Mouse (Mus musculus): ENCODE measurements around the gene Srrm1. TPM values are rescaled to one million over a fixed set of nuclear protein-coding genes. Genes with fewer than 3 reads are reported as not detected.
"Not testable (repeated sequence)": the region's sequence is repeated elsewhere in the genome, so short reads cannot be mapped to it uniquely, and the experiment has no call there.

Srrm1 gene
- polyA plus RNA-seq, 1 experiment = 545 TPM

GRCm38 (mm10) chr4:135287975-135288374, 65.1 kb downstream of the Srrm1 start:
- H3K4me3 ChIP-seq (ENCODE audit: insufficient read depth, low read depth, low read length) = no peak overlapping the region
- TF ChIP-seq CTCF (IDR thresholded peaks at IDR 0.05; ENCODE audit: insufficient read depth, low read depth, low read length) (no peak), POLR2A (IDR thresholded peaks at IDR 0.05; ENCODE audit: insufficient read depth, low read depth, low read length) (no peak)
- peaks cover 17% of the 10 kb centered on the region for H3K4me1 ChIP-seq (ENCODE audit: control insufficient read depth, insufficient read depth, low read length)
- 97% methylated on average over 3 of the region's 3 CpGs for WGBS
- no peak overlapping the region for H3K27ac ChIP-seq (ENCODE audit: insufficient read depth, low read depth, low read length)

DNA sequence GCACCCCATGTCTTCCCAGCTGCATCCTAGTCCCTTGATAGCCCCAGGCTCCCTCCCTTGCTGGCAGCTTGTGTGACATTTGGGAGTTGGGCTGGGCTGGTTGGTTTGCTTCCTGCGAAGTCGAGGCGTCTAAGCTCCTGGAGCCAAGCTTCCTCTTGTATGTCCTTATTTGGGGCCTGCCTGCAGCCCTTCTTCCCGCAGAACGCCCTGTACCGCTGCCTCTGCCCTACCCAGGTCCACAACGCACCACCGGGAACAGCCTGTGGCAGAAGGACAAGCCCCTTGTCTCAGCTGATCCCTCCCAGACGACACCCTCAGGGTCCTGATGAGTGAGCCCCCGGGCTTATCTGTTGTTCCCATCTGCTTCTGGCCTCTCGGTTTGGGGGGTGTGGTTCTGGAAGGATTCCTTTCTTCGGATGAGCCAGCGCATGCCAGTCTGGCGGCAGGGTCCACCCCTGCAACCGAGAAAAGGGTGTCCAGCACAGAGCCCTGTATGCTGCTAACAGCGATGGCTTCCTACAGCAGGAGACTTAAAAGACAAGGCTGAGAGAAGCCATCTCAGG, 66.2 kb downstream of the Srrm1 start:
- H3K4me1 ChIP-seq (ENCODE audit: control insufficient read depth, insufficient read depth, low read length) = peaks cover 12% of the 10 kb centered on the region
- TF ChIP-seq POLR2A (IDR thresholded peaks at IDR 0.05; ENCODE audit: insufficient read depth, low read depth, low read length) = no peak
- no peak for TF ChIP-seq CTCF (IDR thresholded peaks at IDR 0.05; ENCODE audit: insufficient read depth, low read depth, low read length)
- H3K27ac ChIP-seq (ENCODE audit: insufficient read depth, low read depth, low read length) = peak overlapping the region; percentile 45; the same call in 1 of the 2 replicates
- WGBS = 30% methylated on average over 16 of the region's 16 CpGs
- no peak overlapping the region for H3K4me3 ChIP-seq (ENCODE audit: insufficient read depth, low read depth, low read length)

DNA sequence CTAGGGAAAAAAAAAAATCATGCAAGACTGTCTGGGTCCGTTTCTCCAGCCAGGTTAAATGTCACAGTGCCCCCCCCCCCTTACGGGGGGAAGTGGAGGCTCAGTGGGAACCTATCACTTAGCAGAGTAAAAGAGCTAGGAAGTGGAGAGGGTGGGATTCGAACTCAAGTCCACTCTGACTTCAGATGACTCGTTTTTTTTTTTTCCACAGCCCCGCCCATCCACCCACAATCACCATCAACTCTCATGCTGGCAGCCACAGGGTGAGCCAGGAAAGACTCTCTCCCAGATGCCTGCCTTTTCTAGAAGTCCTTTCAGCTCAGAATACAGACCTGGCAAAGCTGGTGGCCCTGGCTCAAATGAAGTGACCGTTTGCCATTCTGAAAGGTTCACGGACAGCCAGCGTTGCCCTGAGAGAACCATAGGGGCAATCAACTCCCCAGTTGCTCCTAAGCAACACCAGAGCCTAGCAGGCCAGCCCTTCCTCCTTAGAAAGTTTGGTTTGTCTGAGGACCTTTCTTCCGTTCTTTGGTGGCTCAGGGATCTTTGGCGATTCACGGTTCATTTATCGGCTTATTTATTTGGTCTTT, 67.0 kb downstream of the Srrm1 start:
- H3K27ac ChIP-seq (ENCODE audit: insufficient read depth, low read depth, low read length) = 0 out of 2 replicates have a peak overlapping the region, but pooled peaks have one; percentile 45
- no peak for TF ChIP-seq CTCF (IDR thresholded peaks at IDR 0.05; ENCODE audit: insufficient read depth, low read depth, low read length)
- TF ChIP-seq POLR2A (IDR thresholded peaks at IDR 0.05; ENCODE audit: insufficient read depth, low read depth, low read length) = no peak
- H3K4me1 ChIP-seq (ENCODE audit: control insufficient read depth, insufficient read depth, low read length) = peaks cover 12% of the 10 kb centered on the region
- H3K4me3 ChIP-seq (ENCODE audit: insufficient read depth, low read depth, low read length) = no peak overlapping the region
- 52% methylated on average over 12 of the region's 12 CpGs for WGBS

GRCm38 (mm10) chr4:135285436-135285835, 67.7 kb downstream of the Srrm1 start:
- H3K4me3 ChIP-seq (ENCODE audit: insufficient read depth, low read depth, low read length) = no peak overlapping the region
- 75% methylated on average over 8 of the region's 8 CpGs for WGBS
- H3K4me1 ChIP-seq (ENCODE audit: control insufficient read depth, insufficient read depth, low read length) = peaks cover 12% of the 10 kb centered on the region
- H3K27ac ChIP-seq (ENCODE audit: insufficient read depth, low read depth, low read length) = no peak overlapping the region
- TF ChIP-seq CTCF (IDR thresholded peaks at IDR 0.05; ENCODE audit: insufficient read depth, low read depth, low read length) = no peak
- no peak for TF ChIP-seq POLR2A (IDR thresholded peaks at IDR 0.05; ENCODE audit: insufficient read depth, low read depth, low read length)

- peaks cover 12% of the 10 kb centered on the region for H3K4me1 ChIP-seq (ENCODE audit: control insufficient read depth, insufficient read depth, low read length)
- WGBS = 88% methylated on average over 7 of the region's 7 CpGs
These were observed 69.2 kb downstream of the Srrm1 start for GRCm38 (mm10) chr4:135283875-135284274.

DNA sequence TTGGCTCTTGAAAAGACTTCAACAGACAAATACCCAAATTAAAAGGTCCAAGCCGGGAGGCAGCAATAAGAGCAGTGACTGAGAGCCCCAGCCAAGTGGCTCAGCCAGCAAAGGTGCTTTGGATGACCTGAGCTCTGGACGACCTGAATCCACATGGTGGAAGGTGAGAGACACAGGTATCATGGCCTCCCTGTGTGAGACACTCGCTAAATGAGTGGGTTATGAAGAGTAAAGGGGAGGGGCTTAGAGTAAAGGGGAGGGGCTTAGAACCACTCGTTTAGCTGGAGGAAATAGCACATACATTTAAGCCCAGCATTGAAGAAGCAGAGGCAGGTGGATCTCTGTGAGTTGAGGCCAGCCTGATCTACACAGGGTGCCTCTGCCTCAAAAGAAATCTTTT, 69.7 kb downstream of the Srrm1 start:
- no peak for TF ChIP-seq CTCF (IDR thresholded peaks at IDR 0.05; ENCODE audit: insufficient read depth, low read depth, low read length)
- Histone ChIP-seq H3K4me3 (ENCODE audit: insufficient read depth, low read depth, low read length) (no peak overlapping the region), H3K27ac (ENCODE audit: insufficient read depth, low read depth, low read length) (no peak overlapping the region), H3K4me1 (ENCODE audit: control insufficient read depth, insufficient read depth, low read length) (peaks cover 12% of the 10 kb centered on the region)
- WGBS = 53% methylated on average over 4 of the region's 4 CpGs

More at GRCm38 (mm10) chr4:135283875-135284274, 69.2 kb downstream of the Srrm1 start:
- Histone ChIP-seq H3K4me3 (ENCODE audit: insufficient read depth, low read depth, low read length) (no peak overlapping the region), H3K27ac (ENCODE audit: insufficient read depth, low read depth, low read length) (no peak overlapping the region)
- TF ChIP-seq CTCF (IDR thresholded peaks at IDR 0.05; ENCODE audit: insufficient read depth, low read depth, low read length) (no peak), POLR2A (IDR thresholded peaks at IDR 0.05; ENCODE audit: insufficient read depth, low read depth, low read length) (no peak)

DNA sequence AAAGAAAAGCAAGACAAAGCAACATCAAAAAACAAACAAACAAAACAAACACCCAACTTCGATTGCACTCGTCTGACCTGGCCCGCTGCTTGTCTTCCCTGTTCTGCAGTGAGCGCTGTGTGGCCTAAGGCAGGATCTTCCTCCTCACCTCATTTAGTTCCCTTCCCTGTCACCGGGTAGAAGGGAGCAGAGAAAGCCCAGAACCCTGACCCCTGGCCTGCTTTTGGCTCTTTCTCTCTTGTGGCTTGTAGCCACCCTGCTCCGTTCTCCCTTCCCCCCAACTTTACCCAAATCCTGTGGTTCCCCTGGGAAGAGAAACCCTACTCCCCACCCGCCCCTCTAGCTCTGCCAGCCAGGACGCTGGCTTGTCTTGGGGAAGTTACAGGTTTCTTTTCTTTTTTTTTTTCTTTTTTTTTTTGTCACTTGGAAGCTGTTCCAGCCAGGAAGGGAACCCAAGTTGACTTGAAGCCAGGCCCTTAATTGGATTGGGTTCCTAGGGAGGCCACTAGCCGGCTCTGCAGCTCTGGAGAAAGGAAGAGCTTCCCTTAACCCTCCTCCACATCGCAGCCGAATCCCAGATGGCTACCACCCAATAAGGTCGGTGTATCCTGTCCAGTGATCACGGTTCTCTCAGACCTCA, 70.3 kb downstream of the Srrm1 start:
- H3K4me3 ChIP-seq (ENCODE audit: insufficient read depth, low read depth, low read length) = no peak overlapping the region
- H3K4me1 ChIP-seq (ENCODE audit: control insufficient read depth, insufficient read depth, low read length) = peaks cover 12% of the 10 kb centered on the region
- H3K27ac ChIP-seq (ENCODE audit: insufficient read depth, low read depth, low read length) = no peak overlapping the region
- 61% methylated on average over 13 of the region's 13 CpGs for WGBS
- TF ChIP-seq CTCF (IDR thresholded peaks at IDR 0.05; ENCODE audit: insufficient read depth, low read depth, low read length) (no peak), POLR2A (IDR thresholded peaks at IDR 0.05; ENCODE audit: insufficient read depth, low read depth, low read length) (no peak)

GRCm38 (mm10) chr4:135280016-135280415, 73.1 kb downstream of the Srrm1 start:
- not testable (repeated sequence) for H3K27ac ChIP-seq (ENCODE audit: insufficient read depth, low read depth, low read length); H3K4me3 ChIP-seq (ENCODE audit: insufficient read depth, low read depth, low read length); H3K4me1 ChIP-seq (ENCODE audit: control insufficient read depth, insufficient read depth, low read length)
- WGBS = 82% methylated on average over 2 of the region's 2 CpGs

GRCm38 (mm10) chr4:135276681-135277379, 76.3 kb downstream of the Srrm1 start:
- H3K27ac ChIP-seq (ENCODE audit: insufficient read depth, low read depth, low read length) = no peak overlapping the region
- TF ChIP-seq POLR2A (IDR thresholded peaks at IDR 0.05; ENCODE audit: insufficient read depth, low read depth, low read length) (no peak), CTCF (IDR thresholded peaks at IDR 0.05; ENCODE audit: insufficient read depth, low read depth, low read length) (no peak)
- H3K4me3 ChIP-seq (ENCODE audit: insufficient read depth, low read depth, low read length) = no peak overlapping the region
- peaks cover 3% of the 10 kb centered on the region; the same call in 1 of the 2 replicates for H3K4me1 ChIP-seq (ENCODE audit: control insufficient read depth, insufficient read depth, low read length)
- whole genome bisulfite sequencing = 82% methylated on average over 4 of the region's 4 CpGs
